Mouse (Mus musculus): ENCODE measurements around the gene Neurog1. TPM values are rescaled to one million over a fixed set of nuclear protein-coding genes. Genes with fewer than 3 reads are reported as not detected.
A peak's percentile ranks its signal among the peaks of the same experiment; 100 is the strongest.

Neurog1 gene
- polyA plus RNA-seq, 1 experiment from 2014 or later = 13.0 TPM

DNA sequence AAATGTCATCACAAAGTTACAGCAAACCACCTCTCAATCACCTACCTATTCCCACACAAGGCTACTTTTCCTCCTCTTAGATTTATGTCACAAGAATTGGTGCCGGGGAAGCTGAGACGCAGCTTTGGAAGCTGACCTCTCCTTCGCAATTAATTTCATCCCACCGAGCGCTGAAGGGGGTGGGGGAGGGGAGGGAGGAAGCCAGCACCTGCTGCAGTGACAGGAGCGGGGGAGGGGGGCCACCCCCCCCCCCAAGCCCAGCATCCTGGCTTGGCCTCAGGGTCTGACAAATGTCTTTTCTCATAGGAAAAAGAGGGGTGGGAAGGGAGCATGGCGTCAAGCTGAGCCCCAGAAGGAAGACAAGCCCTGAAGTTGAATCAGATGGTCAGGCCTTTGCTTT lies 23.2 kb downstream of the Neurog1 start:
- Histone ChIP-seq H3K36me3 (ENCODE audit: poor library complexity, severe bottlenecking) (no peaks in the 10 kb centered on the region), H3K27ac (no peak overlapping the region), H3K4me1 (peaks cover 31% of the 10 kb centered on the region), H3K9ac (no peak overlapping the region), H3K9me3 (replicated peaks) (no peaks in the 10 kb centered on the region), H3K4me3 (no peak overlapping the region), H3K27me3 (peaks cover 51% of the 10 kb centered on the region), H3K4me2 (no peak overlapping the region)
- ATAC-seq = no peak
- 8% methylated on average over 7 of the region's 7 CpGs for WGBS

- no peaks in the 10 kb centered on the region for H3K36me3 ChIP-seq (ENCODE audit: poor library complexity, severe bottlenecking)
- 11% methylated on average over 10 of the region's 10 CpGs for WGBS
- ATAC-seq = no peak
- H3K27ac ChIP-seq = no peak overlapping the region
- H3K9ac ChIP-seq = no peak overlapping the region
- peaks cover 54% of the 10 kb centered on the region for H3K4me1 ChIP-seq
- H3K9me3 ChIP-seq (replicated peaks) = no peaks in the 10 kb centered on the region
- H3K27me3 ChIP-seq = peaks cover 61% of the 10 kb centered on the region
- H3K4me2 ChIP-seq = no peak overlapping the region
- no peak overlapping the region for H3K4me3 ChIP-seq
Measured at GRCm38 (mm10) chr13:56226175-56226954, 25.6 kb downstream of the Neurog1 start.

DNA sequence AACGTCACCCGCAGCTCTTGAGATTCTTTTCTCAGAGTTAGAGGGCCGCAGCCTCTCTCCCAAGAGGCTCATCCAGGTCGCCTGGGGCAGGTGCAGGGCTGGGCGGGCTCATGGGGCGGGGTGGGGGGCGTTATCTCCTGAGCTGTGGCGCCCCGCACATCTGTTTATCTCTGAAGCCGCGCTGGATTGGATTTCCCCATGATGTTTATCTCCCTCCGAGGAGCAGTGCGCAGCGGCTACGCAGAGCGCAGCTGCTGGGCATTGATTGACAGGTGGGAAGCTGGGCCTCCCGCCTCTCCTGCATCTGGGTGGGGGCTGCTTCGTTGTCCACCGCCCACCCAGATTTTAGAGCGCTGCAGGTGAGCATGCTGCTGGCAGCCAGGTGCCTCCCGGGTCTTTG lies 28.3 kb downstream of the Neurog1 start:
- peaks cover 61% of the 10 kb centered on the region for H3K27me3 ChIP-seq
- peaks cover 50% of the 10 kb centered on the region for H3K4me1 ChIP-seq
- no peaks in the 10 kb centered on the region for H3K36me3 ChIP-seq (ENCODE audit: poor library complexity, severe bottlenecking)
- 5% methylated on average over 21 of the region's 21 CpGs for WGBS
- H3K4me3 ChIP-seq = no peak overlapping the region
- ATAC-seq = no peak
- H3K4me2 ChIP-seq = no peak overlapping the region
- H3K27ac ChIP-seq = no peak overlapping the region
- H3K9me3 ChIP-seq (replicated peaks) = no peaks in the 10 kb centered on the region
- no peak overlapping the region for H3K9ac ChIP-seq

- Histone ChIP-seq H3K4me2 (peak overlapping the region; percentile 77; the same call in 1 of the 2 replicates), H3K4me1 (peaks cover 43% of the 10 kb centered on the region), H3K4me3 (no peak overlapping the region), H3K27ac (peak overlapping the region; percentile 95; the same call in 1 of the 2 replicates), H3K36me3 (ENCODE audit: poor library complexity, severe bottlenecking) (no peaks in the 10 kb centered on the region), H3K9ac (no peak overlapping the region), H3K27me3 (peaks cover 61% of the 10 kb centered on the region), H3K9me3 (replicated peaks) (no peaks in the 10 kb centered on the region)
- 10% methylated on average over 4 of the region's 4 CpGs for WGBS
- no peak for ATAC-seq
Measured at GRCm38 (mm10) chr13:56222849-56223246, 29.1 kb downstream of the Neurog1 start.

DNA sequence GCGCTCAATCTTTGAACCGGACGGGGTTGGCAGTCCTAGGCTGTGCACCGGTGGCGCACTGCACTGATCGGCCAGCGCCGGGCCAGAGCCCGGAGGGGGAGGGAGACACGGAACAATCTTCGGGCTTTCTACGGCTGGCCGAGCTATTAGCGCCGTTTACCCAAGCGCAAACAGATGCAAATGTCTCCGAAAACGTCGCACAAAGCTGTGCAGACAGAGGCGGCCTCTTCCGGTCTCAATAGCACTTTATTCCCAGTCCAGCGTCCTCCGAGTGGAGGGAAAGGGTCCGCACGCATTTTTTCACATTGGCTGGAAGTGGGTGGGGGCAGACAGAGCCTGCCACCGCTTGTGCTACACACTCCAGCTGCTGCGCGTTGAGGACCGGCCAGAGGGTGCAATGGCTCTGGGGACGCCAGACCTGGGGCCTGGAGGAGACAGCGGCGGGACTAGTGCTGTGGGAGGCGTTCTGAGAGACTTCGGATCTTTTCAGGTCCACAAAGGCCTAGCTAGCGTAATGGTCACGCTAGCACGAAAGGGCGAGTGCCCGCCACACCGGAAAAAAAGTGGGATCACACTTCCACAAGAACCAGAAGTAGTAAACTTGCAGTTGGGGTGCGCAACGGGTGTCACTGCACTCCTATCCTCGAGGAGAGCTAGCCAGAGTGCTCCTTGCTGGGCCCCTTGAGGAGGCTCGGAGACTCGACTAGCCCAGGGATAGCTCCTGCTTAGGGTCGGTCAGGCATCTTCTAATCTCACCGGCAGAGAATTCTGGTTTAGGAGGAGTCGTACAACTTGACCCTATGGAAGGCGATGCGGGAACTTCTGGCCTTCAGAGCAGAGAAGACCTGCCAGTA lies 29.7 kb downstream of the Neurog1 start:
- 2% methylated on average over 50 of the region's 50 CpGs for WGBS

GRCm38 (mm10) chr13:56221129-56221910 lies 30.6 kb downstream of the Neurog1 start:
- Histone ChIP-seq H3K9ac (peak overlapping the region; percentile 65), H3K4me3 (peak overlapping the region; percentile 40), H3K4me2 (peak overlapping the region; percentile 77), H3K4me1 (peaks cover 47% of the 10 kb centered on the region), H3K9me3 (replicated peaks) (no peaks in the 10 kb centered on the region), H3K27me3 (peaks cover 59% of the 10 kb centered on the region), H3K27ac (peak overlapping the region; percentile 95), H3K36me3 (ENCODE audit: poor library complexity, severe bottlenecking) (no peaks in the 10 kb centered on the region)
- ATAC-seq = peak; percentile 87
- WGBS = under 1% methylated on average over 46 of the region's 46 CpGs

More for the DNA sequence above, 29.7 kb downstream of the Neurog1 start:
- H3K4me1 ChIP-seq = peaks cover 43% of the 10 kb centered on the region
- peaks cover 59% of the 10 kb centered on the region for H3K27me3 ChIP-seq
- H3K36me3 ChIP-seq (ENCODE audit: poor library complexity, severe bottlenecking) = no peaks in the 10 kb centered on the region
- peak overlapping the region; percentile 65 for H3K9ac ChIP-seq
- no peaks in the 10 kb centered on the region for H3K9me3 ChIP-seq (replicated peaks)
- peak overlapping the region; percentile 95 for H3K27ac ChIP-seq
- ATAC-seq = peak; percentile 74
- H3K4me3 ChIP-seq = peak overlapping the region; percentile 40
- H3K4me2 ChIP-seq = peak overlapping the region; percentile 77

DNA sequence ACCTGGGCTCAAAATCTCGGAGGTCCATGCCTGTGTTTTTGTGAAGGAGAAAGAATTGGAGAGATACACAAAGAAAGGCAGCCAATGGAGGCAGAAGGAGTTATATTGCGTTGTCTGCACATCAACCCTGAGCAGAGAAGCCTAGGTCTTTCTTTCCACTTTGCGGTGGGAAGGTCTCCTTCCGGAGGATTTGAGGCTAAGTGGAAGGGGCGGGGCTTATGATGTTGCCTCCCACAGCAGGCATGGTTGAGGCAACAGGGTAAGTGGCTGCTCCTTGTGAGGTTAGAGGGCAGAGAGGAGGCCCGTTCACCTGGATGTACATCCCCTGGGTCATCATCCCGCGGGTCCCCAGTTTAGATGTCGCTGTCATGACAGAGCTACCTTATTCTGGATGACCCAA lies 32.7 kb downstream of the Neurog1 start:
- Histone ChIP-seq H3K4me1 (peaks cover 57% of the 10 kb centered on the region), H3K27me3 (peaks cover 43% of the 10 kb centered on the region)
- WGBS = 61% methylated on average over 9 of the region's 9 CpGs

GRCm38 (mm10) chr13:56216090-56216489 lies 35.9 kb downstream of the Neurog1 start:
- 0 out of 2 replicates have a peak, but pooled peaks cover under 1% of the 10 kb centered on the region for H3K36me3 ChIP-seq (ENCODE audit: poor library complexity, severe bottlenecking)
- H3K27ac ChIP-seq = no peak overlapping the region
- peaks cover 29% of the 10 kb centered on the region for H3K27me3 ChIP-seq
- H3K4me3 ChIP-seq = no peak overlapping the region
- no peak overlapping the region for H3K9ac ChIP-seq
- no peak for ATAC-seq
- no peak overlapping the region for H3K4me2 ChIP-seq
- 7% methylated on average over 4 of the region's 4 CpGs for WGBS
- H3K9me3 ChIP-seq (replicated peaks) = peaks cover under 1% of the 10 kb centered on the region; the same call in 1 of the 2 replicates
- H3K4me1 ChIP-seq = peaks cover 34% of the 10 kb centered on the region

More for the DNA sequence above, 32.7 kb downstream of the Neurog1 start:
- H3K9ac ChIP-seq = no peak overlapping the region
- ATAC-seq = no peak
- no peak overlapping the region for H3K27ac ChIP-seq
- no peaks in the 10 kb centered on the region for H3K9me3 ChIP-seq (replicated peaks)
- no peak overlapping the region for H3K4me3 ChIP-seq
- H3K36me3 ChIP-seq (ENCODE audit: poor library complexity, severe bottlenecking) = no peaks in the 10 kb centered on the region
- no peak overlapping the region for H3K4me2 ChIP-seq

- ATAC-seq = 0 out of 2 replicates have a peak, but pooled peaks have one; percentile 24
- 9% methylated on average over 5 of the region's 5 CpGs for WGBS
- Histone ChIP-seq H3K4me2 (no peak overlapping the region), H3K9ac (no peak overlapping the region), H3K27me3 (peaks cover 35% of the 10 kb centered on the region), H3K36me3 (ENCODE audit: poor library complexity, severe bottlenecking) (0 out of 2 replicates have a peak, but pooled peaks cover 4% of the 10 kb centered on the region), H3K4me3 (no peak overlapping the region), H3K4me1 (peaks cover 31% of the 10 kb centered on the region), H3K27ac (peak overlapping the region; percentile 63), H3K9me3 (replicated peaks) (peaks cover 5% of the 10 kb centered on the region; the same call in 1 of the 2 replicates)
Measured at GRCm38 (mm10) chr13:56214633-56215032, 37.3 kb downstream of the Neurog1 start.

DNA sequence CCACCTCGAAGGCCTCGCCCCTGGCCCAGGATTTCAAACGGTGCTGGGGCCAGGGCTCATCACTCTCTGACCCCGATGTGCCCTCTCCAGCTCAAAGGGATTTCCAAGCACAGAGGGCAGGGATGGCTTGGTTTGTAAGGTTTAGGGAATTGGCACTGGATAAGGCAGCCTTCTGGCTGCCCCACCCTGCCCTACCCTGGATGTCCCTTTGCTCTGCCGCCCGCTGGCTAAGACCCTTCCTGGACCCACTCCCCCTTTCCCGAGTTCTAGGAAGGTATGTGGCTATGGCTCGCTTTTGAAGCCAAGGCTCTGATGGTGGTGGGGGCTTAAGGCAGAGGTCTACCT lies 42.9 kb downstream of the Neurog1 start:
- 4% methylated on average over 8 of the region's 8 CpGs for WGBS
- H3K4me1 ChIP-seq = peaks cover 22% of the 10 kb centered on the region
- H3K4me3 ChIP-seq = no peak overlapping the region
- 0 out of 2 replicates have a peak, but pooled peaks cover 4% of the 10 kb centered on the region for H3K36me3 ChIP-seq (ENCODE audit: poor library complexity, severe bottlenecking)
- peak overlapping the region; percentile 88 for H3K27ac ChIP-seq
- H3K9ac ChIP-seq = peak overlapping the region; percentile 50
- H3K27me3 ChIP-seq = peaks cover 33% of the 10 kb centered on the region
- ATAC-seq = peak; percentile 63
- H3K9me3 ChIP-seq (replicated peaks) = peaks cover 5% of the 10 kb centered on the region; the same call in 1 of the 2 replicates
- peak overlapping the region; percentile 56 for H3K4me2 ChIP-seq

DNA sequence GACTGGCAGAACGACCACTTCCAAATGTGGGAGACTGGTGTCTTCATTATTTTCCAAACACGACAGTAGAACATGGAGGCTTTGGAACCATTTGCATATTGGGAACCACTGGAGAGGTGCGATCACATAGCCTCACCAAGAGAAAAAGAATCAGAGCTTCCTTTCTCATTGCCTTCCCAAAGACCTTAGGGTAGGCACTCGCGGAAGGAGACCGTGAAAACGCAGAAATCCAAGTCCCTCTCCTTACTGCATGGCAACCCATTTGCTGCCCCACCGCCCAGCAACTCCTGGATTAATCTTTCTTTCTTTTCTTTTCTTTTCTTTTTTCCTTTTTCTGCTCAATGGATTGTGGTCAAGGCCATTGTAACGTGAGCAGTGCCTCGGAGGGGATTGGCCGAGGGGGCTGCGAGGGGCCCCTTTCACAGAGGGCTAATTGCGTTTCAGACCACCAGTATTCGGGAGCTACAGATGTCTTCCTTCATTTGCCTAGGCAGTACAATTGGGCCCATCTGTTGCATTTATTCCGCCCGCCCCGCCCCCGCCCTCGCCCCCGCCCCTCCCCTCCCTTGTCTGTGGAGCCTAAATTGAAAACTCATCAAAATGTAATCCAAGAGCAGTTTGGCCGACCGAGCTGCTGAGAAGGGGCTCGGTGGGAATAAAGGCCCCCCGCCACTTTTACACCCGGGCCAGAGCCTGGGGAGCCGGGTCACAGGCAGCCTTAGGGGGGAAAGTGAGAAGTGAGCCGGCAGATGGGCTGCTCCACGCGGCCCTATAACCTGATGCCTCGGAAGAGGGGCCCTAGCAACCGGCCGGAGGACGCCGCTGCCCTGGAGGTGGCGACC lies 43.5 kb downstream of the Neurog1 start:
- H3K9me3 ChIP-seq (replicated peaks) = peaks cover 5% of the 10 kb centered on the region; the same call in 1 of the 2 replicates

More for the DNA sequence above, 43.5 kb downstream of the Neurog1 start:
- ATAC-seq = peak; percentile 92
- WGBS = under 1% methylated on average over 35 of the region's 35 CpGs
- H3K27ac ChIP-seq = peak overlapping the region; percentile 88
- H3K9ac ChIP-seq = peak overlapping the region; percentile 50
- peaks cover 22% of the 10 kb centered on the region for H3K4me1 ChIP-seq
- H3K27me3 ChIP-seq = peaks cover 33% of the 10 kb centered on the region
- H3K36me3 ChIP-seq (ENCODE audit: poor library complexity, severe bottlenecking) = 0 out of 2 replicates have a peak, but pooled peaks cover 4% of the 10 kb centered on the region
- H3K4me2 ChIP-seq = peak overlapping the region; percentile 56
- no peak overlapping the region for H3K4me3 ChIP-seq

Data from forebrain, embryonic 13.5 days (tissue).